Mouse (Mus musculus): ENCODE measurements around the gene Atxn1. TPM values are rescaled to one million over a fixed set of nuclear protein-coding genes. Genes with fewer than 3 reads are reported as not detected.
A peak's percentile ranks its signal among the peaks of the same experiment; 100 is the strongest.

Gene Atxn1
- polyA plus RNA-seq, 1 experiment from 2014 or later, result 12.8 TPM

DNA sequence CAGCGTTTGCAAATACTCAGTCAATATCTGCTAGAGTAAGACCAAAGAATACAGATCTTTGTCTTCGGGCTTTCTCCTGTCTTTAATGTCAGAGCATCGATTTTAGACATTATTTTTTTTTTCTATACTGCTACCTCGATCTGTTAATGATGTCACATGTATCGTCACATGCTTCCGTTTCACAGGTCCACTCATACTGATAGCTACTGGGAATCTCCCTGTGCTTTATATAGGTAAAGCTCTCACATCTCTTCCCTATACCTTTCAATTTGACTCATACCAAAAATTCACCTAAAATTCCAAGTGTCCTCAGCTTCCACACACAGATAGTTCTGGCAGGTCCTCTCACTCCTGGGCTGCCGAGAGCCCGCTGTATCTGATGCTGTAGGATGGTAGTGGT is 277.2 kb downstream of the Atxn1 start:
- WGBS, result 92% methylated on average over 8 of the region's 8 CpGs
- H3K9me3 ChIP-seq, result no peaks in the 10 kb centered on the region
- no peak for ATAC-seq (replicated peaks)
- no peak overlapping the region for H3K4me2 ChIP-seq (replicated peaks)
- H3K27ac ChIP-seq (replicated peaks), result no peak overlapping the region
- H3K36me3 ChIP-seq, result no peaks in the 10 kb centered on the region
- H3K9ac ChIP-seq (replicated peaks), result no peak overlapping the region
- H3K4me1 ChIP-seq, result peaks cover 15% of the 10 kb centered on the region
- H3K27me3 ChIP-seq, result no peaks in the 10 kb centered on the region
- H3K4me3 ChIP-seq, result no peak overlapping the region

DNA sequence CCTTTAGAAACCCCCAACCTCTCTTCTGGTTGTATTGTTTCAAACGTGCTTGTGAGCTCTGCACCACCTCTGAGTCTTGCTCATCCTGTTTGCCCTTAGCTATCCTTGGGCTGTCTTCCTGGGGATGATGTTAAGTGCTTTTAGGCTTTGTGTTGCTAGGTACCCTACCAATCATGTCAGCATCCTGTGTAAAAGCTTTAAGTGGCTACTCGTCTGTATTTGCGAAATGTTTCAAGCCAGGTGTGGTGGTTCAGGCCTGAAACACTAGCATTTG is 278.6 kb downstream of the Atxn1 start:
- Histone ChIP-seq H3K9ac (replicated peaks) (no peak overlapping the region), H3K27ac (replicated peaks) (no peak overlapping the region), H3K36me3 (no peaks in the 10 kb centered on the region), H3K4me3 (no peak overlapping the region), H3K27me3 (no peaks in the 10 kb centered on the region), H3K4me1 (peaks cover 12% of the 10 kb centered on the region), H3K4me2 (replicated peaks) (no peak overlapping the region), H3K9me3 (no peaks in the 10 kb centered on the region)
- WGBS, result 63% methylated on average over 3 of the region's 3 CpGs
- ATAC-seq (replicated peaks), result no peak

DNA sequence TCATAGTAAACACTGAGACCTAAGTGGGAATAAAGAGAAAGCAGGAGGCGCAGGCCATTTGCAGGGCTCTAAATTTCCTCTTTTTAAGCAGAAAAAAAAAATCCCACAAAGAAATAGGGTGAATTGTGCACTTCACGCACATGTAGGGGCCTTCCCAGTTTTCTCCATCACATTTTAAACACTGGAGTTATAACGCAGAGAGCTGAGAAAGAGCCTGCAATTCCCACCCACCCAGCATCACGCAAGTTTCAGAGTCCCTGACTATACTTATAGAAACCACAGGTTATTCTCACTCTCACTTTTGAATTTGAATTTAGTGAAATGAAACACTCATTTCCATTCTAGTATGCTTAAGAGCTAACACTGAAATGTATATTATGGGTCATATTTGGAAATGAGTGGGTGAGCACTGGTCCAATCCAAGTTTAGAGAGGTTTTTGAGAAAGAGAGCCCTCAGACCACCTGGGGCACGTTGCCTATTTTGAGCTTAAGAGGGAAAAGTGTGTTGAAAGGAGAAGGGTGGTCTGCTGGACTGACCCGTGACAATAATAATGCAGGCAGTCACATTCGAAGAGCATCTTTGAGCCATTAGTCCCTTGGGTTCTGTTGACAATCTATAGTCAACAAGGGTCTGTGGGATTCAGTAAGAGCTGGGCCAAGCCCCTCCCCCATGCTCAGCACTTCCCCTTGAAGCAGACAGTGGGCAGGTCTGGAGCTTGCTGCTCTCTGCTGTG is 279.1 kb downstream of the Atxn1 start:
- Histone ChIP-seq H3K4me1 (peaks cover 12% of the 10 kb centered on the region), H3K4me2 (replicated peaks) (no peak overlapping the region), H3K9me3 (no peaks in the 10 kb centered on the region), H3K36me3 (no peaks in the 10 kb centered on the region), H3K27ac (replicated peaks) (no peak overlapping the region), H3K4me3 (no peak overlapping the region), H3K9ac (replicated peaks) (no peak overlapping the region), H3K27me3 (no peaks in the 10 kb centered on the region)
- 78% methylated on average over 7 of the region's 7 CpGs for WGBS
- ATAC-seq (replicated peaks), result no peak

GRCm38 (mm10) chr13:45684891-45685311 is 279.9 kb downstream of the Atxn1 start:
- no peak overlapping the region for H3K27ac ChIP-seq (replicated peaks)
- no peak overlapping the region for H3K9ac ChIP-seq (replicated peaks)
- 48% methylated on average over 4 of the region's 4 CpGs for WGBS
- H3K4me2 ChIP-seq (replicated peaks), result no peak overlapping the region
- H3K4me1 ChIP-seq, result peaks cover 7% of the 10 kb centered on the region; the same call in 1 of the 2 replicates
- no peak for ATAC-seq (replicated peaks)
- H3K36me3 ChIP-seq, result no peaks in the 10 kb centered on the region
- no peaks in the 10 kb centered on the region for H3K9me3 ChIP-seq
- no peak overlapping the region for H3K4me3 ChIP-seq
- H3K27me3 ChIP-seq, result no peaks in the 10 kb centered on the region

GRCm38 (mm10) chr13:45683991-45684390 is 280.8 kb downstream of the Atxn1 start:
- Histone ChIP-seq H3K4me2 (replicated peaks) (no peak overlapping the region), H3K27me3 (no peaks in the 10 kb centered on the region), H3K27ac (replicated peaks) (no peak overlapping the region), H3K4me1 (peaks cover 6% of the 10 kb centered on the region; the same call in 1 of the 2 replicates), H3K36me3 (no peaks in the 10 kb centered on the region), H3K9me3 (no peaks in the 10 kb centered on the region), H3K9ac (replicated peaks) (no peak overlapping the region), H3K4me3 (no peak overlapping the region)
- WGBS, result 77% methylated on average over 3 of the region's 3 CpGs
- no peak for ATAC-seq (replicated peaks)

DNA sequence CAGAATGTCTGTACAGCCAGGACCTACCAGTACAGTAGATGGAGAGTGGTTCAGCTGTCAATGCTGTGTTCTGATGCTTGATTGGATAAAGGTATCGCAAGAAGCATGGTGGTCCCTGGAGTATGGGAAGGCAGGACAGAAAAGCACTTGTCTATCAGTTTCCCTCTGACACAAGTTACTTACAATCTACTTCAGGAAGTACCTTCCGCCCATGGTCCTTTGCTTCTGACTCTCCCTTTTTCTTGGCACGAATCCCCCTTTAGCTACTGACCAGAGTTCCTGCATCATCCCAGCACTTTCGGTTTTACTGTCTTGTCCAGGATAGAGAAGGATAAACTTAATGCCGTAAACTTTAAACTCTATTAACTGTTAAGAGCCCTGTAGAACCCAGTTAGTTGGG is 283.6 kb downstream of the Atxn1 start:
- Histone ChIP-seq H3K9ac (replicated peaks) (no peak overlapping the region), H3K4me2 (replicated peaks) (no peak overlapping the region), H3K36me3 (no peaks in the 10 kb centered on the region), H3K27ac (replicated peaks) (no peak overlapping the region), H3K27me3 (no peaks in the 10 kb centered on the region), H3K9me3 (no peaks in the 10 kb centered on the region), H3K4me3 (no peak overlapping the region), H3K4me1 (peaks cover 2% of the 10 kb centered on the region; the same call in 1 of the 2 replicates)
- no peak for ATAC-seq (replicated peaks)
- WGBS, result 87% methylated on average over 5 of the region's 5 CpGs

- H3K36me3 ChIP-seq, result no peaks in the 10 kb centered on the region
- H3K9ac ChIP-seq (replicated peaks), result no peak overlapping the region
- H3K4me1 ChIP-seq, result no peaks in the 10 kb centered on the region
- no peak overlapping the region for H3K4me3 ChIP-seq
- no peak overlapping the region for H3K4me2 ChIP-seq (replicated peaks)
- H3K27ac ChIP-seq (replicated peaks), result no peak overlapping the region
- WGBS, result 81% methylated on average over 5 of the region's 5 CpGs
- ATAC-seq (replicated peaks), result no peak
- H3K9me3 ChIP-seq, result no peaks in the 10 kb centered on the region
- H3K27me3 ChIP-seq, result no peaks in the 10 kb centered on the region
Measured at GRCm38 (mm10) chr13:45680651-45681050, 284.2 kb downstream of the Atxn1 start.

GRCm38 (mm10) chr13:45679096-45679495 is 285.7 kb downstream of the Atxn1 start:
- no peak overlapping the region for H3K4me3 ChIP-seq
- no peaks in the 10 kb centered on the region for H3K27me3 ChIP-seq
- H3K4me2 ChIP-seq (replicated peaks), result no peak overlapping the region
- no peaks in the 10 kb centered on the region for H3K9me3 ChIP-seq
- ATAC-seq (replicated peaks), result no peak
- 97% methylated on average over 1 of the region's 1 CpGs for WGBS
- no peak overlapping the region for H3K27ac ChIP-seq (replicated peaks)
- no peaks in the 10 kb centered on the region for H3K4me1 ChIP-seq
- no peaks in the 10 kb centered on the region for H3K36me3 ChIP-seq
- no peak overlapping the region for H3K9ac ChIP-seq (replicated peaks)

GRCm38 (mm10) chr13:45672628-45673027 is 292.2 kb downstream of the Atxn1 start:
- no peak overlapping the region for H3K4me2 ChIP-seq (replicated peaks)
- no peaks in the 10 kb centered on the region for H3K36me3 ChIP-seq
- H3K9ac ChIP-seq (replicated peaks), result no peak overlapping the region
- H3K27ac ChIP-seq (replicated peaks), result no peak overlapping the region
- ATAC-seq (replicated peaks), result no peak
- H3K4me3 ChIP-seq, result no peak overlapping the region
- no peaks in the 10 kb centered on the region for H3K27me3 ChIP-seq
- no peaks in the 10 kb centered on the region for H3K4me1 ChIP-seq
- 42% methylated on average over 2 of the region's 2 CpGs for whole genome bisulfite sequencing
- H3K9me3 ChIP-seq, result no peaks in the 10 kb centered on the region

DNA sequence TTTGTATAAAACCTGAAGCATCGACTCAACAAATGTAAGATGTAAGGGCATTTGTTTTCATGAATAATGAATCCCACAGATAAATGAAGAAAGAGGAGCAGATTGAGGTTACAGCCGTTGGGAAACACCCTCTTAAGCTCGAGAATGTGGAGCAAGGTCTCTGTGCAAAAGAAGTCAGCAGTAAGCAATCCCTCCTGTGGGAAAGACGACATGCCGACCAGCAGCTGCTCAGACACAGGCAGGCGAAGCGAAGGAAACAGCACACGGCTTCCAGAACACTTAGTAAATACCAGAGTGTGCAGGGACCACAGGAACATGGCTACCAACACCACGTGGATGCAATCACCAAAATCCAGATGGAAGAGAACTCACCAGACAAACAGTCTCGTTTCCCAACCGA is 294.8 kb downstream of the Atxn1 start:
- H3K9me3 ChIP-seq, result no peaks in the 10 kb centered on the region
- ATAC-seq (replicated peaks), result no peak
- no peaks in the 10 kb centered on the region for H3K27me3 ChIP-seq
- 81% methylated on average over 11 of the region's 11 CpGs for WGBS
- no peak overlapping the region for H3K27ac ChIP-seq (replicated peaks)
- H3K36me3 ChIP-seq, result no peaks in the 10 kb centered on the region
- no peak overlapping the region for H3K9ac ChIP-seq (replicated peaks)
- H3K4me3 ChIP-seq, result no peak overlapping the region
- no peak overlapping the region for H3K4me2 ChIP-seq (replicated peaks)
- H3K4me1 ChIP-seq, result no peaks in the 10 kb centered on the region

DNA sequence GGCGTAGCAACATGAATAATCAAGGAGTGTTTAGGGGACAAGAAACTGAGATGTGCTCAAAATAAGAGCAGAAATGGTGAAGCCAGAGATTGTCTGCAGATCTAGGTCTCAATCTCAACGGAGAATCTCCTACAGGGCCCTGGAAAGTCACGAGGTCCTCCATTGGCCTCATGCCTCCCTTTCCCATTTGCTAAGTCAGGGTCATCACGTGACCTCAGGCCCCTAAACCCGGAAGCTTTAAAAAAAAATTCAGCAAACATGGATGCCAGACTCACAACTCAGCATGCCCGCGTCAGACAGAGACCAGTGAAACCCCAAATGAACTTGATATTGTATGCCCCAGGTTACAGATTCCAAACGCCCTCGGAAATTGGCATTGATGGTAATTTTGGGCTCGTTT is 302.0 kb downstream of the Atxn1 start:
- Histone ChIP-seq H3K27ac (replicated peaks) (no peak overlapping the region), H3K9me3 (no peaks in the 10 kb centered on the region), H3K36me3 (no peaks in the 10 kb centered on the region), H3K27me3 (no peaks in the 10 kb centered on the region), H3K4me3 (no peak overlapping the region), H3K9ac (replicated peaks) (no peak overlapping the region), H3K4me1 (peaks cover 19% of the 10 kb centered on the region), H3K4me2 (replicated peaks) (no peak overlapping the region)
- no peak for ATAC-seq (replicated peaks)
- 92% methylated on average over 10 of the region's 10 CpGs for WGBS

DNA sequence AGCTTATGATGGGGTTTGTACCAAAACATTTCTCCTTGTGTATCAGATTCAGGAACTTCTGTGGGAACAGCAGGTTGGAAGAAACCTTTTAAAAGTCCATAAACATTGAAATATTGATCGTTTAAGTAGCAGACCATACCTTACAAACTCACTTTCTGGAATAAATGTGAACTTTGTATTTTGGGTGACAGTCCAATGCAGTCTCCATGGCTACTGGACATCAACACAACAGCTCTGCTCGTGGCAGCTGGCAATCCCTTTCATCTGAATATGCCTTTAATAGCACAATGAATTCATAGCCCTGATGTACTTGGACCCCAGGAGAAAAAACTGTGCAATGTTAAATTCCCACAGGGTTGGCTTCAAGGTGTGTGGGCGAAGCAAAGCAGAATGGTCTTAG is 302.6 kb downstream of the Atxn1 start:
- H3K9me3 ChIP-seq, result no peaks in the 10 kb centered on the region
- H3K27ac ChIP-seq (replicated peaks), result 0 out of 2 replicates have a peak overlapping the region, but pooled peaks have one; percentile 45
- H3K36me3 ChIP-seq, result no peaks in the 10 kb centered on the region
- no peak overlapping the region for H3K4me3 ChIP-seq
- no peaks in the 10 kb centered on the region for H3K27me3 ChIP-seq
- no peak overlapping the region for H3K9ac ChIP-seq (replicated peaks)
- H3K4me1 ChIP-seq, result peaks cover 19% of the 10 kb centered on the region
- 53% methylated on average over 3 of the region's 3 CpGs for WGBS
- ATAC-seq (replicated peaks), result no peak
- H3K4me2 ChIP-seq (replicated peaks), result no peak overlapping the region

All from forebrain, embryonic 15.5 days (tissue).